Mouse (Mus musculus) bone marrow, adult 2 months (tissue): ENCODE results near the gene Nav3.

Experiments used
- CTCF ChIP-seq: fragments of 200-500 bp; IDR thresholded peaks from 2 replicates; pipeline ENCODE4 v1.5.1; 2011; ENCODE audit warnings: low read length, control low read depth; ENCODE audit not compliant: control insufficient read depth, insufficient read depth
- POLR2A ChIP-seq: fragments of 200-500 bp; IDR thresholded peaks from 2 replicates; pipeline ENCODE4 v1.6.1; 2011; ENCODE audit warnings: low read depth, mild to moderate bottlenecking, control low read depth, low read length, borderline replicate concordance; ENCODE audit not compliant: control insufficient read depth

DNA sequence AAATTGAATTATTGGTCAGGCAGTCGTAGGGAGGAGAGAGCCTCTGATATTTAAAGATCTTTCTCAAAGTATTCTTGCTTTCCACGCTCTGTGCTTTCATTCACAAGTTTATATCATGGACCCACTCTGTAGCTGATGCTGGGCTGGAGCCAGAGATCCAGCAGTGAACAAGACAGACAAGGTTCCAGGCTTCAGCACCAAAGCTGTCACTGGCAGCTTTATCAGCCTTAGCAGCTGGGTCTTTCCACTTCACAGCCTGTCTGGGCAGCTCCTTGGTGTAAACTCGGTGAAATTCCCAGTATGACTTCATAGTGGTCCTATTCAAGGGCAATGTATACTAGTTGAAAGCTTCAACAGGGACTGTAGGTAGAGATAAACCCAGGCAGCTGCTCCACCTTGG lies 172.1 kb downstream of the Nav3 start:
- no peak for TF ChIP-seq CTCF
- TF ChIP-seq POLR2A: no peak
